Mouse (Mus musculus) G1E (cell line): ENCODE measurements around the gene Myo5a. TPM values are rescaled to one million over a fixed set of nuclear protein-coding genes. Genes with fewer than 3 reads are reported as not detected.

Experiments
- ATAC-seq: 2 replicates; pipeline ENCODE4 v1.8.0; 2016; ENCODE audit warnings: mild to moderate bottlenecking; ENCODE audit not compliant: insufficient number of reproducible peaks, poor library complexity, low FRiP score, severe bottlenecking; ENCODE audit errors: extremely low read depth
- DNase-seq: peaks from one replicate; pipeline ENCODE4 v3.0.0; 2012; ENCODE audit warnings: low spot score
- H3K27me3 ChIP-seq: 2 replicates; pipeline ENCODE4 v1.6.1; 2012; ENCODE audit warnings: mild to moderate bottlenecking, low read length, inconsistent platforms; ENCODE audit not compliant: insufficient read depth
- H3K36me3 ChIP-seq: replicated peaks from 2 replicates; pipeline ENCODE3; 2012; ENCODE audit warnings: mild to moderate bottlenecking, inconsistent platforms
- H3K4me1 ChIP-seq: 2 replicates; pipeline ENCODE4 v1.6.1; 2012; ENCODE audit warnings: low read depth, low read length, inconsistent platforms, mixed read lengths; ENCODE audit not compliant: insufficient read depth
- H3K4me3 ChIP-seq: 2 replicates; pipeline ENCODE4 v1.5.1; 2012; ENCODE audit warnings: low read depth, mild to moderate bottlenecking, inconsistent platforms, low read length, moderate library complexity, mixed read lengths
- H3K9me3 ChIP-seq: replicated peaks from 2 replicates; pipeline ENCODE4 v1.6.1; 2012; ENCODE audit warnings: inconsistent platforms
- CTCF ChIP-seq: IDR thresholded peaks from 2 replicates; pipeline ENCODE4 v1.5.1; 2012; ENCODE audit warnings: low read depth, low read length, inconsistent platforms, mixed read lengths
- GATA1 ChIP-seq: IDR thresholded peaks from 2 replicates; pipeline ENCODE4 v1.6.1; 2012; ENCODE audit warnings: borderline replicate concordance, low read length, inconsistent platforms, mixed read lengths
- GATA2 ChIP-seq: IDR thresholded peaks from 2 replicates; pipeline ENCODE4 v1.6.1; 2012; ENCODE audit warnings: low read depth, low read length, inconsistent platforms, borderline replicate concordance
- POLR2AphosphoS5 ChIP-seq: IDR thresholded peaks from 2 replicates; pipeline ENCODE4 v1.6.1; 2012; ENCODE audit warnings: low read depth, low read length, inconsistent platforms; ENCODE audit not compliant: insufficient replicate concordance
- TAL1 ChIP-seq: conservative IDR thresholded peaks from 2 replicates; pipeline ENCODE4 v1.6.1; 2012; ENCODE audit warnings: low read depth, low read length, inconsistent platforms, mixed read lengths
- polyA plus RNA-seq: library from polyadenylated mRNA; stranded (reverse); fragments of >175 nt; gene quantifications from 2 replicates; pipeline ENCODE4 v1.2.3, GENCODE M21; 2012
- total RNA-seq, 2 experiments: library from RNA; stranded (forward) in 1 of 2; stranded (reverse) in 1 of 2; fragments of 200-1000 nt in 1 of 2; fragments of >200 nt in 1 of 2; fragmentation: Nextera tagmentation in 1 of 2; gene quantifications; 2 replicates each; pipeline ENCODE4 v1.2.3; 2014 to 2017

Gene Myo5a
- total and polyA plus RNA-seq, 3 experiments: 14.0 to 50.8 (median 43.1) TPM

DNA sequence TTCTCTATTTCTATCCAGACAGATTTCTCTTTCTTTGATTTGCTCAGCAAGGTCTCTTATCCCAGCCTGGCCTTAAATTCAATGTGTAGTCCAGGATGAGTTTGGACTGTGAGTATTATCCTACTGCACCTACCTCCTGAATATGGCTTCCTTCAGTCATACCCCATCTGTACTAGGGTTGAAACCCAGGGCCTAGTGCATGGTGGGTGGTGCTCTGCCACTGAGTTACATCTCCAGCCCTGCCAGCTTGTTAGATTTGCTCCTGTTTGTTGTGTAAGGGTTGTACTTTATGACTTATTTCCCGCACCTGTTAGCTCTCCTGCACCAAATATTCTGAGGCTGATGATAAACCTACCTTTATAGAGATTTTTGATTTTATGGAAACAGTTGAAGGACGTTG is 27.6 kb upstream of the Myo5a start:
- Histone ChIP-seq H3K4me3 (no peak overlapping the region), H3K27me3 (no peaks in the 10 kb centered on the region), H3K4me1 (peaks cover 36% of the 10 kb centered on the region), H3K36me3 (peaks cover 59% of the 10 kb centered on the region), H3K9me3 (no peaks in the 10 kb centered on the region)
- no peak for ATAC-seq
- TF ChIP-seq GATA1: no peak
- no peak for TF ChIP-seq POLR2AphosphoS5
- no peak for TF ChIP-seq CTCF
- TF ChIP-seq TAL1: no peak
- no peak for TF ChIP-seq GATA2
- no peak for DNase-seq

DNA sequence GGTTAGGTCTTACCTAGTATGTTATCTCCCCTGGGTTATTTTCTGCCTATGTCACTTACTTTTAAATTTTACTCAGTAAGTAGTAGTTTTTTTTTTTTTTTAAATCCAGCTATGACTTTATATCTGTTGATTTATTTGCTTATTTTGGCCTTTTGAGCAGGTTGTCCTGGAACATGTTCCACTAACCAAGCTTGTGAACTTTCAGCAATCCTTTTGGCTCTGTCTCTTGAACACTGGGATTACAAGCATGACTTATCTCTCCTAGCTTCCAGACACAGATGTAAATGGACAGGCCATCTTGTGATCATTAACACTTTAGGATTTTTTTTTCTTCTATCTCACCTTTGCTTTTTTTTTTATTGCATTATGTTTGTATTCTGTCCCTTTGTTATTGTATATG is 23.7 kb upstream of the Myo5a start:
- no peak overlapping the region for H3K4me3 ChIP-seq
- ATAC-seq (no peak), DNase-seq (no peak)

DNA sequence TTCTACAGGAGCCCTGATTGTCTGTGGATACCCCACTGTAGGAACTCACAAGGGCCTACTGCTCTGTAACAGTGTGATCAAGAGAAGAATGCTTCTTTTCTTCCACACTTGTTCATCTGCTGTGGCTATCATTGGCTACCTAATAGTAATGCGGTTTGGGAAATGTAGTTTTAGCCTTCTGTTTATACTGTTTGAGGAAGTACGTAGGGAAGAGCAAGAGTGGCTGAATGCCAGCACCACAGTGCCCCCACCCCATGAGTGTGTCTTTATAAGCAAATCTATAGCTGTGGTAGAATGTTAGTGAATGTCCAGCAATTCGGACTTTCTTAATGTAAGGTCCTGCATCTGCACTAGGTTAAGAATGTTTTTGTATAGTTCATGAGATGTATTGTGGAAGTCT is 21.7 kb upstream of the Myo5a start:
- Histone ChIP-seq H3K27me3 (no peaks in the 10 kb centered on the region), H3K4me1 (peaks cover 26% of the 10 kb centered on the region), H3K36me3 (peaks cover 50% of the 10 kb centered on the region), H3K9me3 (no peaks in the 10 kb centered on the region), H3K4me3 (no peak overlapping the region)
- ATAC-seq (0 out of 2 replicates have a peak, but pooled peaks have one; percentile 16), DNase-seq (no peak)
- TF ChIP-seq GATA2: no peak

More for the DNA sequence above, 23.7 kb upstream of the Myo5a start:
- no peak for TF ChIP-seq GATA1
- no peak for TF ChIP-seq POLR2AphosphoS5
- no peak for TF ChIP-seq TAL1
- TF ChIP-seq CTCF: no peak
- no peak for TF ChIP-seq GATA2
- Histone ChIP-seq H3K27me3 (no peaks in the 10 kb centered on the region), H3K36me3 (peaks cover 59% of the 10 kb centered on the region), H3K9me3 (no peaks in the 10 kb centered on the region), H3K4me1 (peaks cover 29% of the 10 kb centered on the region)

DNA sequence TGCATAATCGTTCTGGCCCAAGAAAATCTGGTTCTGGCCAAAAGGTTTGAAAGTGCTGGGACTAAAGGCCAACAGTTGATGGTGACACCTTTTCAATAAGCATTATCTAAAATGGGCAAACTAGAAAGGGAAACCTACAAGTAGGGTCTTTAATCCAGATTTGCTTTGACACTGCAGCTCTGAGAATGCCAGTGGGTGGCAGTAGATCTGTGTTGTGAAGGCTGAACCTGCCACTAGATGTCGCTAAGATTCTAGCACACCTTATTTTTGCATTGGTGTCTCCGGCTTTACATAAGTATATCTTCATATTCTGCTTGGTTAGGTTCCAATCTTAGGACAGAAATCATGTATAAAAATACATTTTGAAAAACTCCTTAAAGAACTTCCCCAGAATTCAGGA is 20.8 kb upstream of the Myo5a start:
- DNase-seq: peak; percentile 15
- peaks cover 21% of the 10 kb centered on the region for H3K4me1 ChIP-seq
- H3K27me3 ChIP-seq: no peaks in the 10 kb centered on the region
- peak; percentile 68 for ATAC-seq
- TF ChIP-seq GATA1 (no peak), CTCF (peak; percentile 71)
- peaks cover 56% of the 10 kb centered on the region for H3K36me3 ChIP-seq
- no peaks in the 10 kb centered on the region for H3K9me3 ChIP-seq
- no peak overlapping the region for H3K4me3 ChIP-seq

DNA sequence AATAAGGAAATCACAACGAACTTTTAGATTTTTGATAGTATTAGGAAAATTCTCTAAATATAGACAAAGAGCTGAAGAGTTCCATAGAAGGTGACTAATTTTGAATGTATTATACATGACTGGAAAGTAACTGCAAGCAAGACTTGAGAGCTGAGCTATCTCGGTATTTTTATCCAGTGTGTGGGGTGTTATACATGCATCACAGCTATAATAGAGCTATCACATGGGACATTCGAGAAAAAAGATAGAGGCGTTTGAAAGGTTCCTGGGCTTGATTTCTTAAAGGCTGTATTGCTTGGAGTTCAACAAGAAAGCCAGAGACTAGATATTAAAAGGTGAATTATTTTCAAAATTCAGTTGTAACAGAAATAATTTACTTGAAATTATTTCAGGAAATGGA is 19.0 kb upstream of the Myo5a start:
- no peak for ATAC-seq

DNA sequence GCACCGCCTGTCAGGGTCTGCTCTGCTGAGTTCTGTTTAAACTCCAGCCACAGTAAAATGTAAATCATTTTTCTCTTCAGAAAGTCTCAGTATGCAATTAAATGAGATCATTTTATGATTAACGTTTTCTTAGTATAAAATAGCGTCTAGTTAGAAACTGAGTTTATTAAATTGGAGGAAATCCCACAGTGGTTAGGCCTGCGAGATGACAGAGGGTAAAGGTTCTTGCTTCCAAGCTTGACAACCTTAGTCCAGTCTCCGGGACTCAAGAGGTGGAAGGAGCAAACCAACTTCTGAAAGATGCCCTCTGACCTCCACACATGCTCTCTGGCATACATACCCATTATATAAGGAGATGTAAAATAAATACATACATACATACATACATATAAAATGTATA is 15.8 kb upstream of the Myo5a start:
- ATAC-seq (no peak), DNase-seq (no peak)
- H3K27me3 ChIP-seq: no peaks in the 10 kb centered on the region
- no peak overlapping the region for H3K4me3 ChIP-seq
- H3K9me3 ChIP-seq: no peaks in the 10 kb centered on the region
- H3K4me1 ChIP-seq: no peaks in the 10 kb centered on the region
- H3K36me3 ChIP-seq: peaks cover 65% of the 10 kb centered on the region
- TF ChIP-seq CTCF: no peak
- TF ChIP-seq GATA1: no peak
- no peak for TF ChIP-seq POLR2AphosphoS5
- no peak for TF ChIP-seq GATA2
- TF ChIP-seq TAL1: no peak

More for the DNA sequence above, 19.0 kb upstream of the Myo5a start:
- Histone ChIP-seq H3K36me3 (peaks cover 54% of the 10 kb centered on the region), H3K4me1 (peaks cover 12% of the 10 kb centered on the region; the same call in 1 of the 2 replicates), H3K27me3 (no peaks in the 10 kb centered on the region), H3K4me3 (no peak overlapping the region), H3K9me3 (no peaks in the 10 kb centered on the region)
- DNase-seq: no peak
- TF ChIP-seq POLR2AphosphoS5 (no peak), GATA2 (no peak), GATA1 (no peak), TAL1 (no peak), CTCF (no peak)
